Mouse (Mus musculus) cerebellum, adult 11 months (tissue): ENCODE measurements around the gene Rnf24.
A peak's percentile ranks its signal among the peaks of the same experiment; 100 is the strongest.

Experiments used
- DNase-seq: peaks from one replicate; pipeline ENCODE4 v3.0.0; 2022

Rnf24 gene

GRCm38 (mm10) chr2:131262213-131262672, 90.4 kb downstream of the Rnf24 start, which contains the start of gene Pank2:
TSS of gene Pank2 (plus strand) at chr2:131262495.
- DNase-seq: peak; percentile 96

- DNase-seq: no peak
These were observed 91.0 kb downstream of the Rnf24 start for GRCm38 (mm10) chr2:131261481-131262212.

DNA sequence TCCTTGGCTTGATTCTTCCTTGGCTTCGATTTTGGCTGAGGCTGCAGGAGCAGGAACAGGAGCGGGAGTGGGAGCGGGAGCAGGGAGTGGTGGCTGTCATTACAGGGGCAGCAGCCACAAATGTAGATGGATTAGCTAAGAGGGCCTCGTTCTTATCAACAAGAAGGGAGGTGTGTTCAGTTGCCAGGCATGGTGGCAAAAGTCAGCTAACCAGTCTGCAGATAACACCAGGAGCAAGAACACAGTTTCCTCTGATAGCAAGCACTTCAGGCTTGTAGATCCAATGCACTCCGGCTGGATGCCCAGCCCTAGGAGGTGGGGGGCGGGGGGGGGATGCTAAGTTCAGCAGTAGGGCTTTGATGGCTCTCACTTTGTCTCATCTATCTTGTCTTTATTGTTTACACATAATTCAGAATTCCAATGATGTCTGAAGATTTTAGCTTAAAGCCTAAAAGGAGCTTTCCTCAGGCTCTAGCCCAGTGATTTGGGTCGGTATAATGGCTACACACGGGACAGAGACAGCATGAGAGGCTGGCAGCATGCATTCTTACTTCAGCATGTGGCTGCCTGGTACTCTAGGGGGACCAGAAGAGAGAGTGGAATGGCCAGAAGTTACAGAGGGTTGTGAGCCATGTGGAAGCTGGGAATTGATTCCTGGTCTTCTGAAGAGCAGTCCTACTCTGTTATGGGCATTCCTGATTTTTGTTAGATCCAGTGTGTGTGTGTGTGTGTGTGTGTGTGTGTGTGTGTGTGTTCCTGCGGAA, 92.0 kb downstream of the Rnf24 start:
- no peak for DNase-seq

GRCm38 (mm10) chr2:131258693-131259092, 94.0 kb downstream of the Rnf24 start:
- DNase-seq: no peak

DNA sequence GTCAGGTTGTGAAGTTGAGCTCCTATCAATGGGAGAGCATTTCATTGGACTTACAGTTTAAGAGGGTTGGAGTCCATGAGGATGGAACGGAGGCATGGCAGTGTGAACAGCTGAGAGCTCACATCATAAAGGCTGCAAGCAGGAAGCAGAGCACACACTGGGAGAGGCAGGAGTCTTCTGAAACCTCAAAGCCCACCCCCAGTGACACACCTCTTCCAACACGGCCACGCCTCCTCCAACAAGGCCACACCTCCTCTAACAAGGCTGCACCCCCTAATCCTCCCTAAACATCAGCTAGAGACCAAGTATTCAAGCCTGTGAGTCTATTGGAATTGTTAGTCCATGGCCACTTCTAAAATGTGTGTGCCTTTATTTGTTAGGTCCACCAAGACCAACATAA, 97.0 kb downstream of the Rnf24 start:
- DNase-seq: no peak

DNA sequence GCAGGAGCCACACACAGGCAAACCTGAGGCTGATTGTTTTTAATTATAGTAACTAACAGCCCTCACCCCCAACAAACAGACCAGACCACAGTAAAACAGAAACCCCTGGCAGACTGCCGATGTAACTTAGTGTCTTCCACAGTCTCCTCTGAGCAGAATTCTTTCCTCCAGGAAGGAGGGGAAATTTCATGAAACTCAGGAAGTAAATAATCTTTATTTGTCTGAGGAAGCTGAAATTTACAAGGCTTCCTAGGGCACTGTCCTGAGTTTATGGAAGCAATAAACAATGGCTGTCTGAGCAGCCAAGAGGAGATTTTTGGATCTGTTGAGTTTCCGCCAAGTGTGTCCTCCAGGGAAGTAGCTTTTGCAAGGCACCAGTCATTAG, 98.4 kb downstream of the Rnf24 start:
- no peak for DNase-seq

- DNase-seq: no peak
These were observed 98.9 kb downstream of the Rnf24 start for GRCm38 (mm10) chr2:131253681-131254328.
